Comparison of ENCODE assay signal across 16 mouse cellular contexts in genomic region chrX:136180897-136181553, GRCm38 (mm10). TPM values are rescaled to one million over a fixed set of nuclear protein-coding genes. Genes with fewer than 3 reads are reported as not detected.
DNase-seq lines count a peak whose midpoint lies in the region; ATAC-seq lines count a peak whose summit lies in the region.
"Had no signal": no experiment of that assay in that cellular context is flagged by ENCODE, and none has a peak within 500 bp of the region (broad histone marks: within the 10 kb centered on the region; RNA-seq: fewer than 3 reads in every experiment).

No protein-coding gene starts in this region.

- no peaks in the 10 kb centered on the region for H3K9me3 ChIP-seq in hindbrain, embryonic 10.5 days
- no peaks in the 10 kb centered on the region for H3K9me3 ChIP-seq in hindbrain, embryonic 12.5 days (replicated peaks)
- H3K9me3 ChIP-seq in neural tube, embryonic 15.5 days (replicated peaks): no peaks in the 10 kb centered on the region
- H3K9me3 ChIP-seq: intestine, embryonic 15.5 days; liver, embryonic 13.5 days had no signal

- peak; percentile 32 for DNase-seq in hindbrain, embryonic 10.5 days (ENCODE audit: low spot score)
- DNase-seq in neural tube, embryonic 10.5 days (ENCODE audit: extremely low spot score, low spot score): peak; percentile 16
- peak; percentile 49 for DNase-seq in thymus, postnatal 4 days
- DNase-seq in ovary, adult 18-20 months (ENCODE audit: low spot score): no peak
- no peak for DNase-seq in adrenal gland, adult 18-20 months (ENCODE audit: low spot score in 2 of 2)
- DNase-seq: layer of hippocampus, postnatal 36 days; liver, embryonic 13.5 days; right cerebral cortex, postnatal 14 days had no signal

- H3K27ac ChIP-seq in hindbrain, embryonic 10.5 days: peak overlapping the region; percentile 81
- H3K27ac ChIP-seq in hindbrain, embryonic 12.5 days: no peak overlapping the region
- H3K27ac ChIP-seq in neural tube, embryonic 15.5 days (replicated peaks): no peak overlapping the region
- H3K27ac ChIP-seq: intestine, embryonic 15.5 days; liver, embryonic 13.5 days had no signal

- no peak overlapping the region for H3K9ac ChIP-seq in hindbrain, embryonic 12.5 days
- H3K9ac ChIP-seq in neural tube, embryonic 15.5 days (replicated peaks): no peak overlapping the region
- H3K9ac ChIP-seq: intestine, embryonic 15.5 days; liver, embryonic 13.5 days had no signal

- no peak overlapping the region for H3K4me3 ChIP-seq in hindbrain, embryonic 10.5 days
- no peak overlapping the region for H3K4me3 ChIP-seq in hindbrain, embryonic 12.5 days
- no peak overlapping the region for H3K4me3 ChIP-seq in neural tube, embryonic 15.5 days (replicated peaks)
- H3K4me3 ChIP-seq: intestine, embryonic 15.5 days; liver, embryonic 13.5 days; myocyte had no signal

- H3K27me3 ChIP-seq in hindbrain, embryonic 10.5 days (ENCODE audit: insufficient read depth, poor library complexity, severe bottlenecking): peaks cover 15% of the 10 kb centered on the region
- peaks cover 10% of the 10 kb centered on the region; the same call in 1 of the 2 replicates for H3K27me3 ChIP-seq in hindbrain, embryonic 12.5 days
- no peaks in the 10 kb centered on the region for H3K27me3 ChIP-seq in neural tube, embryonic 15.5 days (replicated peaks)
- H3K27me3 ChIP-seq: intestine, embryonic 15.5 days had no signal

- 17% methylated on average over 11 of the region's 11 CpGs for WGBS in hindbrain, embryonic 10.5 days
- 25% methylated on average over 9 of the region's 11 CpGs for WGBS in hindbrain, embryonic 12.5 days
- WGBS in neural tube, embryonic 15.5 days: 26% methylated on average over 8 of the region's 11 CpGs

- peaks cover 8% of the 10 kb centered on the region; the same call in 1 of the 2 replicates for H3K4me1 ChIP-seq in hindbrain, embryonic 10.5 days (replicated peaks)
- H3K4me1 ChIP-seq in hindbrain, embryonic 12.5 days: no peaks in the 10 kb centered on the region
- H3K4me1 ChIP-seq in neural tube, embryonic 15.5 days: no peaks in the 10 kb centered on the region
- H3K4me1 ChIP-seq: intestine, embryonic 15.5 days; liver, embryonic 13.5 days had no signal

- H3K4me2 ChIP-seq in hindbrain, embryonic 12.5 days (replicated peaks): no peak overlapping the region
- H3K4me2 ChIP-seq in neural tube, embryonic 15.5 days: no peak overlapping the region
- H3K4me2 ChIP-seq: intestine, embryonic 15.5 days; liver, embryonic 13.5 days had no signal

- H3K36me3 ChIP-seq in hindbrain, embryonic 10.5 days: no peaks in the 10 kb centered on the region
- H3K36me3 ChIP-seq in hindbrain, embryonic 12.5 days: no peaks in the 10 kb centered on the region
- no peaks in the 10 kb centered on the region for H3K36me3 ChIP-seq in neural tube, embryonic 15.5 days
- H3K36me3 ChIP-seq: intestine, embryonic 15.5 days; liver, embryonic 13.5 days had no signal

- no peak for ATAC-seq in hindbrain, embryonic 12.5 days (ENCODE audit: low FRiP score)
- no peak for ATAC-seq in neural tube, embryonic 15.5 days (ENCODE audit: low FRiP score)
- ATAC-seq in megakaryocyte, adult 5-6 weeks (ENCODE audit: poor library complexity, severe bottlenecking): peak; percentile 43; the same call in 1 of the 2 replicates
- ATAC-seq: activated CD4-positive, CD25-positive, alpha-beta regulatory T cell, adult 4 months; CD4-positive, CD25-positive, alpha-beta regulatory T cell, adult 4 months; forebrain, embryonic 16.5 days; intestine, embryonic 15.5 days had no signal

RNA-seq across cellular contexts. Expression of gene Tceal8, which starts 8.9 kb away (rescaled TPM):
- 167 and 188 TPM in 2 replicates for polyA plus RNA-seq in hindbrain, embryonic 10.5 days (2016; fragmentation: Nextera tagmentation; extraction: Ambion mirVana)
- polyA plus RNA-seq in hindbrain, embryonic 12.5 days (2016; fragmentation: Nextera tagmentation; extraction: Ambion mirVana): 168 and 189 TPM in 2 replicates
- polyA plus RNA-seq in neural tube, embryonic 15.5 days (2015; fragmentation: Nextera tagmentation; extraction: Ambion mirVana): 118 and 126 TPM in 2 replicates
- 20.6 and 26.5 TPM in 2 replicates for total RNA-seq in megakaryocyte, adult 5-6 weeks (2015)
- 34.4 and 39.0 TPM in 2 replicates for total RNA-seq in megakaryocyte, adult 5-6 weeks (2017)
- 10 to 100 TPM; 35.2 to 41.5 TPM for total RNA-seq in adrenal gland, adult 18-20 months (2021)

RNA-seq across cellular contexts. Expression of gene Tceal5, which starts 22.7 kb away (rescaled TPM):
- 4.3 and 4.4 TPM in 2 replicates for polyA plus RNA-seq in hindbrain, embryonic 10.5 days (2016; fragmentation: Nextera tagmentation; extraction: Ambion mirVana)
- 13.9 and 16.1 TPM in 2 replicates for polyA plus RNA-seq in hindbrain, embryonic 12.5 days (2016; fragmentation: Nextera tagmentation; extraction: Ambion mirVana)
- polyA plus RNA-seq in neural tube, embryonic 15.5 days (2015; fragmentation: Nextera tagmentation; extraction: Ambion mirVana): 37.1 and 41.2 TPM in 2 replicates
- total RNA-seq in megakaryocyte, adult 5-6 weeks (2015): not detected in 2 replicates
- total RNA-seq in megakaryocyte, adult 5-6 weeks (2017): not detected in 2 replicates
- total RNA-seq in adrenal gland, adult 18-20 months (2021): 1 to 10 TPM in 1 of 2 experiments, not detected in 1; 2.3 TPM
- polyA plus RNA-seq: activated CD4-positive, CD25-positive, alpha-beta regulatory T cell, adult 4 months; CD4-positive, CD25-positive, alpha-beta regulatory T cell, adult 4 months had no signal

RNA-seq across cellular contexts. Expression of gene Tceal7, which starts 33.6 kb away (rescaled TPM):
- 0.37 and 1.00 TPM in 2 replicates for polyA plus RNA-seq in hindbrain, embryonic 10.5 days (2016; fragmentation: Nextera tagmentation; extraction: Ambion mirVana)
- 2.1 and 7.2 TPM in 2 replicates for polyA plus RNA-seq in hindbrain, embryonic 12.5 days (2016; fragmentation: Nextera tagmentation; extraction: Ambion mirVana)
- 11.2 and 20.3 TPM in 2 replicates for polyA plus RNA-seq in neural tube, embryonic 15.5 days (2015; fragmentation: Nextera tagmentation; extraction: Ambion mirVana)
- not detected in 2 replicates for total RNA-seq in megakaryocyte, adult 5-6 weeks (2015)
- not detected in 2 replicates for total RNA-seq in megakaryocyte, adult 5-6 weeks (2017)
- not detected for total RNA-seq in adrenal gland, adult 18-20 months (2021)
- polyA plus RNA-seq: activated CD4-positive, CD25-positive, alpha-beta regulatory T cell, adult 4 months; CD4-positive, CD25-positive, alpha-beta regulatory T cell, adult 4 months had no signal

RNA-seq across cellular contexts. Expression of gene Bex1, which starts 34.3 kb away (rescaled TPM):
- 127 and 147 TPM in 2 replicates for polyA plus RNA-seq in hindbrain, embryonic 10.5 days (2016; fragmentation: Nextera tagmentation; extraction: Ambion mirVana)
- polyA plus RNA-seq in hindbrain, embryonic 12.5 days (2016; fragmentation: Nextera tagmentation; extraction: Ambion mirVana): 100 TPM in 2 replicates
- polyA plus RNA-seq in neural tube, embryonic 15.5 days (2015; fragmentation: Nextera tagmentation; extraction: Ambion mirVana): 267 and 283 TPM in 2 replicates
- not detected in 2 replicates for total RNA-seq in megakaryocyte, adult 5-6 weeks (2015)
- not detected in 2 replicates for total RNA-seq in megakaryocyte, adult 5-6 weeks (2017)
- 10 to 100 TPM; 11.8 to 14.1 TPM for total RNA-seq in adrenal gland, adult 18-20 months (2021)
- polyA plus RNA-seq: activated CD4-positive, CD25-positive, alpha-beta regulatory T cell, adult 4 months; CD4-positive, CD25-positive, alpha-beta regulatory T cell, adult 4 months had no signal

RNA-seq across cellular contexts. Expression of gene Bex4, which starts 42.2 kb away (rescaled TPM):
- polyA plus RNA-seq in hindbrain, embryonic 10.5 days (2016; fragmentation: Nextera tagmentation; extraction: Ambion mirVana): 86.0 and 97.4 TPM in 2 replicates
- polyA plus RNA-seq in hindbrain, embryonic 12.5 days (2016; fragmentation: Nextera tagmentation; extraction: Ambion mirVana): 71.4 and 77.7 TPM in 2 replicates
- polyA plus RNA-seq in neural tube, embryonic 15.5 days (2015; fragmentation: Nextera tagmentation; extraction: Ambion mirVana): 127 and 144 TPM in 2 replicates
- 0.58 and 0.62 TPM in 2 replicates for total RNA-seq in megakaryocyte, adult 5-6 weeks (2015)
- total RNA-seq in megakaryocyte, adult 5-6 weeks (2017): 2.0 and 2.1 TPM in 2 replicates
- 1 to 10 TPM; 5.7 to 6.0 TPM for total RNA-seq in adrenal gland, adult 18-20 months (2021)
- polyA plus RNA-seq: activated CD4-positive, CD25-positive, alpha-beta regulatory T cell, adult 4 months; CD4-positive, CD25-positive, alpha-beta regulatory T cell, adult 4 months; myocyte had no signal

Comparison
In these comparisons a context has a peak if more than half of its experiments do, and no peak if none do; other contexts are left out.
1. DNase-seq: peak in hindbrain, embryonic 10.5 days (single experiment), neural tube, embryonic 10.5 days (single experiment) and thymus, postnatal 4 days (single experiment); none in ovary, adult 18-20 months (single experiment) and adrenal gland, adult 18-20 months (0 of 2).